Mouse (Mus musculus) kidney, postnatal 10 days (tissue): ENCODE measurements around the gene Spdef.

Experiments used
- DNase-seq: peaks from one replicate; pipeline ENCODE4 v3.0.0; 2021; ENCODE audit warnings: mixed read lengths

Gene Spdef

DNA sequence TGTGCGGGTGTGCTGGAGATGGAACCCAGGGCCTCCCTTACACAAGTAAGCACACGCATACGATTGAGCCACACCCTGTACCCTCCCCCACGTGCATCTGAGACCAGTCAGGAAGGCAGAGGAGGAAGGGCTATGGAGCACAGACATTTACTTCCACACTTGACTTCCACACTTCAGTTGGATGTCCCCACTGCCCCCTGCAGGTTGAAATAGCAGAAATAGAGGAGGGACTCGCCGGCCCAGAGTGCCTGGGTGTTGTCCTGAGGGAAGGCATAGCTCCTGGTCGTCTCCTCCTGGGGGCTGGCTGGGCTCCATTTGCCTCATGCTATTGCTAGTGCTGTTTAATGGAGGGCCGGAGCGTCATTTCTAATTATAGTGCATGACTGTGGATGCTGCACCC lies 53.3 kb downstream of the Spdef start:
- no peak for DNase-seq

DNA sequence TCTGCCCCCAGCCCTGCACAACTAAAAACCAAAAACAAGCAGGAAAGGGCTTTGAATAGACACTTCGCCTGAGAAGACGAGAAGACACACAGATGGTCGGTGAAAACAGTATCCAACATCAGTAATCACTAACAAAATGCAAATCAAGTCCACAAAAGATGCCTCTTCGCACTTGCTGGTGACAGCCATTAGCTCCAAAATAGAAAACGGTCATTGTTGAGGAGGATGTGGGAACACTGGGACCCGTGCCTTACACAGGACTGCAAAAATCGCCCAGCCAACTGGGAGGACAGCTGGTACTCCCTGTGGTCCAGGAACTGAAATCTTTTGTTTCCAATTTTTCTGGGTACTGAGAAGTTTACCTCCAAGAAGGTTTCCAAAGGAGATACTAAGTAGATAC lies 54.8 kb downstream of the Spdef start:
- DNase-seq: no peak

DNA sequence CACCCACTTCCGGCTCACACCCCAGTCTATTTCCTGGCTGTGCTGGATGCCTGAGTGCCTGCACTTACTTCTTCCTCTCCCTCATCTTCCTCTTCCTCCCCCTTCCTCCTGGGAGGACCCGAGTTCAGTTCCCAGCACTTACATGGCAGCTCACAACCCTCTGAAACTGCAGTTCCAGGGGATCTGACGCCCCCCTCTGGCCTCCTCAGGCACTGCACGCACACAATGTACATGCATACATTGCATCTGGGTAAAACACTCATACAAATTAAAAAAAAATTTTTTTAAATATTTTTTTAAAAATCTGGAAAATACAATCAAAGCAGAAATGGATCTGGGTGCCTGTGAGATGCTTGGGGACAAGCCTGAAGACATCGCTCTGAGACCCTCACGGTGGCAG lies 57.0 kb downstream of the Spdef start:
- DNase-seq: no peak
